Mouse (Mus musculus) forebrain, embryonic 12.5 days (tissue): Measurements from ENCODE around the gene Atp6v0b. TPM values are rescaled to one million over a fixed set of nuclear protein-coding genes. Genes with fewer than 3 reads are reported as not detected.
A peak's percentile ranks its signal among the peaks of the same experiment; 100 is the strongest.

Experiments
- ATAC-seq: fragments of 200-750 bp; cut with Nextera tagmentation; 2 replicates; pipeline ENCODE4 v1.8.0; 2017; ENCODE audit warnings: moderate TSS enrichment; ENCODE audit not compliant: low FRiP score
- H3K27ac ChIP-seq: fragments of 300-500 bp; sonication (generic); 2 replicates; pipeline ENCODE4 v1.5.1; 2016; ENCODE audit warnings: mild to moderate bottlenecking
- H3K27me3 ChIP-seq: fragments of 300-500 bp; sonication (generic); 2 replicates; pipeline ENCODE4 v1.6.1; 2016; ENCODE audit warnings: mild to moderate bottlenecking
- H3K36me3 ChIP-seq: fragments of 300-500 bp; sonication (generic); replicated peaks from 2 replicates; pipeline ENCODE4 v1.6.1; 2016; ENCODE audit warnings: mild to moderate bottlenecking
- H3K4me1 ChIP-seq: fragments of 300-500 bp; sonication (generic); 2 replicates; pipeline ENCODE4 v1.6.1; 2016
- H3K4me2 ChIP-seq: fragments of 300-500 bp; sonication (generic); 2 replicates; pipeline ENCODE4 v1.6.1; 2016; ENCODE audit warnings: mild to moderate bottlenecking, moderate library complexity
- H3K4me3 ChIP-seq: fragments of 300-500 bp; sonication (generic); replicated peaks from 2 replicates; pipeline ENCODE4 v1.5.1; 2016; ENCODE audit warnings: mild to moderate bottlenecking
- H3K9ac ChIP-seq: fragments of 300-500 bp; sonication (generic); 2 replicates; pipeline ENCODE4 v1.6.1; 2016; ENCODE audit warnings: mild to moderate bottlenecking
- H3K9me3 ChIP-seq: fragments of 300-500 bp; sonication (generic); 2 replicates; pipeline ENCODE4 v1.6.1; 2016
- WGBS: fragments of 180-500 bp; shearing (Covaris S2); methylation state at CpG from one replicate; pipeline ENCODE4 v1.1.7; 2016; 5-methylcytosine and 5-hydroxymethylcytosine counted together
- polyA plus RNA-seq: library from polyadenylated mRNA; unstranded; fragments of >200 nt; fragmentation: Nextera tagmentation; extraction: Ambion mirVana; gene quantifications from 2 replicates; pipeline ENCODE4 v1.2.1, GENCODE M21; 2016

Gene Atp6v0b
- polyA plus RNA-seq, 1 experiment from 2014 or later = 233 TPM

DNA sequence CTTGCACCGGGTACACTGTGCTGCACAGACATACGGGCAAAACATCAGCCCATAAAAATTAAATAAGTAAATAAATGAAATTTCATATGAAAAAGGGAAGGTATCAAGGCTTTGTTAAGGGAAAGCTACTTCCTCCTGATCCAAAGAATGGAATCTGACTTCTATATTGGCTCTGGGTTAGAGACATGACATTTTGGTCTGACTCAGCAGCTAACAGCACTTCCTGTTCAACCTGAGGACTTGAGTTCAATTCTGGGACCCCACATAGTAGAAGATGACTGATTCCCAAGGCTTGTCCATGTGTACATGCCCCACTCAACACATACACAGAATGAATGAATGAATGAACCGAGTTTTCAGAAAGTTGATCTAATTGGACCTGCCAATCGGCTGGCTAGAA is 30.7 kb upstream of the Atp6v0b start:
- H3K9ac ChIP-seq = no peak overlapping the region
- H3K27me3 ChIP-seq = peaks cover 2% of the 10 kb centered on the region; the same call in 1 of the 2 replicates
- H3K9me3 ChIP-seq = no peaks in the 10 kb centered on the region
- H3K4me3 ChIP-seq = no peak overlapping the region
- no peaks in the 10 kb centered on the region for H3K36me3 ChIP-seq
- no peak overlapping the region for H3K4me2 ChIP-seq
- no peak overlapping the region for H3K27ac ChIP-seq
- ATAC-seq = no peak
- H3K4me1 ChIP-seq = peaks cover 22% of the 10 kb centered on the region
- WGBS = 98% methylated on average over 4 of the region's 4 CpGs

DNA sequence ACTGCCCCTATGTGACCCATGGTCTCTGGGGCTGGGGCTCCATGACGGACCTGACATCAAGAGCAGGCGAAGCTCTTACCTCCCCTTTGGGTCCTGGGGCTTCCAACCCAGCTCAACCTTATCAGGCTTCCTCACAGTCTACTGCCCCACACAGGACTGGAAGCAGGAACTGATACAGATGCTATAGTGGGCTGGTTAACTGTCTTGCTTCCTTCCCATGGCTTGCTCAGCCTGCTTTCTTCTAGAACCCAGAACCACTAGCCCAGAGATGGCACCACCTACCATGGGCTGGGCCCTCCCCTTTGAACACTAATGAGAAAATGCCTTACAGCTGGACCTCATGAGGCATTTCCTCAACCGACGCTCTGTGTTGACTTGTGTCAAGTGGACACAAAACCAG is 30.3 kb upstream of the Atp6v0b start:
- H3K9me3 ChIP-seq = no peaks in the 10 kb centered on the region
- H3K4me3 ChIP-seq = no peak overlapping the region
- H3K27ac ChIP-seq = no peak overlapping the region
- no peak for ATAC-seq
- H3K4me1 ChIP-seq = peaks cover 26% of the 10 kb centered on the region
- H3K4me2 ChIP-seq = no peak overlapping the region
- no peaks in the 10 kb centered on the region for H3K36me3 ChIP-seq
- WGBS = 86% methylated on average over 4 of the region's 4 CpGs
- no peak overlapping the region for H3K9ac ChIP-seq
- H3K27me3 ChIP-seq = no peaks in the 10 kb centered on the region

DNA sequence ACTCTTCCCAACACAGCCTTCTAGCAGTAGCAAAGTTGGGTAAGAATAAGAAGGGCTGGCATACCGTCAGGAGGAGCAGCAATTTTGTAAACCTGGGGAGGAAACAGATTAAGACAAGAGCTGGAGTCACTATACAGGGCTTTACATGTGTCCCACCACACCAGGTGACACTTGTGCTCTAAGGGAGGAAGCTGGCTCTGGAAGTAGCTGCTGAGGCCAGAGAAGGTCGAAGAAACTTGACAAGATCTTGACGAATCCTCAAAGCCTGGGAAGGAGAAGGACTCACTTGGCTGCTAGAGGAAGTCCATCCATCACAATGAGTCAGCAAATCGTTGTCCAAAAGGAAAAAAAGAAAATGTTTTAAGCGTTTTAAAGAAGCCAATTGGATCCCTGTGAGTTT is 29.3 kb upstream of the Atp6v0b start:
- peak overlapping the region; percentile 100; the same call in 1 of the 2 replicates for H3K4me2 ChIP-seq
- no peaks in the 10 kb centered on the region for H3K9me3 ChIP-seq
- H3K4me1 ChIP-seq = peaks cover 35% of the 10 kb centered on the region
- H3K27me3 ChIP-seq = no peaks in the 10 kb centered on the region
- H3K4me3 ChIP-seq = no peak overlapping the region
- peaks cover 10% of the 10 kb centered on the region for H3K36me3 ChIP-seq
- 91% methylated on average over 5 of the region's 5 CpGs for WGBS
- ATAC-seq = no peak
- H3K27ac ChIP-seq = no peak overlapping the region
- H3K9ac ChIP-seq = no peak overlapping the region

- Histone ChIP-seq H3K36me3 (peaks cover 17% of the 10 kb centered on the region), H3K9me3 (no peaks in the 10 kb centered on the region), H3K4me2 (peak overlapping the region; percentile 100), H3K4me1 (peaks cover 40% of the 10 kb centered on the region), H3K9ac (peak overlapping the region; percentile 89), H3K27ac (no peak overlapping the region), H3K27me3 (no peaks in the 10 kb centered on the region), H3K4me3 (peak overlapping the region; percentile 78)
- 7% methylated on average over 19 of the region's 19 CpGs for WGBS
- ATAC-seq = no peak
These were observed 28.5 kb upstream of the Atp6v0b start for GRCm38 (mm10) chr4:117915489-117916105.

DNA sequence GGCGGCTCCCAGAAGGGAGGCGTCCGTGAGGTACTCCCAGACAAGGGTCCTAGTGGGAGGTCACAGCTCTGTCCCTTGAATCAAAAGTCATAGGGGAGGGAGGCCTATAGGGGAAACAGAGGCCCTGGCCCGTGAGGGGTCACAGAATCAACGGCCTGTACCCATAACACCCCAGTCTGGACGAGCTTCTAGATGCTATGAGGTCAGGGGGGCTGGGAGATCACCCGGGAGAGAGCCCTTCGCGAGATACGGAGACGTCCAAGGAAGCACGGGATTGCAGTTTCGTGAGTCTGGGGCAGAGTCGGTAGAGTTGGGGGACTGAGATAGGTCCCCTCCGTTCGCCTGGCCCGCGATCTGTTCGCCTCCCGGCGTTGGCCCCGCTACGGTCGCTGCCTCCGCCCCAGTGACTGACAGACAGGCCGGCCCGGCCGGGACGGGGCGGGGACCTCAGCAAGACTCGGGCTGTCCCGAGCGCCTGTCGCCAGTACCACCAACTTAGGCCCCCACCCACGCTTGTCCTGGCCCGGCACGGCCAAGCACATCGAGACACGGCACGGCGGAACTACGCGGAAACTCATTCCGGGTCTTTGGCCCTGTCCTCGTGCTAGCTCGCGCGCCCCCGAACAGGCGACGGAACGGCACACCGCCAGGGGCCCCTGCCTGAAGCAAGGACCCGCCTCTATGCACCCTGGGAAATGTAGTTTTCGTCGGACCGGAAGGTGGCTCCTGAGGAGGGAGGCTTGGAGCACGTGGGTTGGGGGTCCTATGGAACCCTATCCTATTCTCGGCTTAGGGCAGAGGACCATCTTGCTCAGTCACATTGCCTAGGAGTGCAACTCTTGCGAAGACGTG is 27.7 kb upstream of the Atp6v0b start, which contains the start of gene Ipo13:
TSS of gene Ipo13 (minus strand) at position 409 of the 852 bp plus-strand sequence.
- H3K4me2 ChIP-seq = peak within 1 kb of the TSS; percentile 100
- H3K36me3 ChIP-seq = peaks cover 24% of the 10 kb centered on the region
- H3K9me3 ChIP-seq = no peaks in the 10 kb centered on the region
- H3K27ac ChIP-seq = peak within 1 kb of the TSS; percentile 79
- ATAC-seq = peak; percentile 97
- under 1% methylated on average over 61 of the region's 61 CpGs for WGBS
- H3K4me3 ChIP-seq = peak within 1 kb of the TSS; percentile 78
- peak within 1 kb of the TSS; percentile 89 for H3K9ac ChIP-seq
- H3K4me1 ChIP-seq = peaks cover 47% of the 10 kb centered on the region
- no peaks in the 10 kb centered on the region for H3K27me3 ChIP-seq

GRCm38 (mm10) chr4:117914031-117914430 is 26.9 kb upstream of the Atp6v0b start:
- 19% methylated on average over 8 of the region's 8 CpGs for WGBS
- peak overlapping the region; percentile 89 for H3K9ac ChIP-seq
- H3K27ac ChIP-seq = no peak overlapping the region
- peak overlapping the region; percentile 100 for H3K4me2 ChIP-seq
- peaks cover 27% of the 10 kb centered on the region for H3K36me3 ChIP-seq
- peak overlapping the region; percentile 78 for H3K4me3 ChIP-seq
- no peaks in the 10 kb centered on the region for H3K9me3 ChIP-seq
- H3K27me3 ChIP-seq = no peaks in the 10 kb centered on the region
- ATAC-seq = no peak
- peaks cover 55% of the 10 kb centered on the region for H3K4me1 ChIP-seq

DNA sequence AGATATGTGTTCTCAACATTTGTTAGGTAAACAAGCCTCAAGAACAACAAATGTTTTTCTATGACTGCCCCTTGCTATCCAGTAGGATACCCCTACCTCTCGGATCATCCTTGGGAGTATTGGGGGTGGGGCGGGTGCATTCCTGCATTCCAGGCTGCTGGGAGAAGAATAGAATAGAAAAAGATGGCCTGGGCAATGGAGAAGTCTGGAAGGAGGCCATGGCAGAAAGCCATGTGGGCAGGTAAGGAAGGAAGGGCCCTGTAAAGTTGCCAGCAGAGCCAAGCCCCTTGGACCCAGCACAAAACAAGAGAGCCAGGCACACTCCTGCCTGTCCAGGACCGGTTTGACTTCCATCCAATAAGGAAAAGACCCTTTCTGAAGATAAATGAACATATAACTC is 26.3 kb upstream of the Atp6v0b start:
- Histone ChIP-seq H3K9me3 (no peaks in the 10 kb centered on the region), H3K27ac (no peak overlapping the region), H3K4me2 (peak overlapping the region; percentile 100), H3K9ac (peak overlapping the region; percentile 89), H3K4me1 (peaks cover 61% of the 10 kb centered on the region), H3K27me3 (no peaks in the 10 kb centered on the region), H3K4me3 (peak overlapping the region; percentile 78), H3K36me3 (peaks cover 27% of the 10 kb centered on the region)
- no peak for ATAC-seq
- WGBS = 65% methylated on average over 3 of the region's 3 CpGs

GRCm38 (mm10) chr4:117912685-117913273 is 25.6 kb upstream of the Atp6v0b start:
- H3K9me3 ChIP-seq = no peaks in the 10 kb centered on the region
- peak overlapping the region; percentile 78; the same call in 1 of the 2 replicates for H3K4me3 ChIP-seq
- 80% methylated on average over 7 of the region's 7 CpGs for WGBS
- no peak overlapping the region for H3K27ac ChIP-seq
- no peak for ATAC-seq
- H3K4me2 ChIP-seq = peak overlapping the region; percentile 100
- H3K4me1 ChIP-seq = peaks cover 67% of the 10 kb centered on the region
- no peaks in the 10 kb centered on the region for H3K27me3 ChIP-seq
- peaks cover 28% of the 10 kb centered on the region for H3K36me3 ChIP-seq
- H3K9ac ChIP-seq = peak overlapping the region; percentile 89; the same call in 1 of the 2 replicates

- H3K4me1 ChIP-seq = peaks cover 69% of the 10 kb centered on the region
- no peak overlapping the region for H3K4me2 ChIP-seq
- ATAC-seq = no peak
These were observed 25.0 kb upstream of the Atp6v0b start for GRCm38 (mm10) chr4:117912131-117912561.

GRCm38 (mm10) chr4:117908834-117909453 is 21.8 kb upstream of the Atp6v0b start:
- H3K9ac ChIP-seq = peak overlapping the region; percentile 14; the same call in 1 of the 2 replicates
- peaks cover 58% of the 10 kb centered on the region for H3K4me1 ChIP-seq
- H3K36me3 ChIP-seq = peaks cover 56% of the 10 kb centered on the region
- WGBS = 63% methylated on average over 8 of the region's 8 CpGs
- peak overlapping the region; percentile 87 for H3K27ac ChIP-seq
- H3K4me3 ChIP-seq = peak overlapping the region; percentile 6; the same call in 1 of the 2 replicates
- peak overlapping the region; percentile 45 for H3K4me2 ChIP-seq
- no peaks in the 10 kb centered on the region for H3K27me3 ChIP-seq
- no peaks in the 10 kb centered on the region for H3K9me3 ChIP-seq
- peak; percentile 90 for ATAC-seq

More at GRCm38 (mm10) chr4:117912131-117912561, 25.0 kb upstream of the Atp6v0b start:
- H3K27ac ChIP-seq = 0 out of 2 replicates have a peak overlapping the region, but pooled peaks have one; percentile 5
- WGBS = 96% methylated on average over 13 of the region's 13 CpGs
- H3K36me3 ChIP-seq = peaks cover 29% of the 10 kb centered on the region
- H3K9me3 ChIP-seq = no peaks in the 10 kb centered on the region
- no peak overlapping the region for H3K9ac ChIP-seq
- no peaks in the 10 kb centered on the region for H3K27me3 ChIP-seq
- no peak overlapping the region for H3K4me3 ChIP-seq

GRCm38 (mm10) chr4:117906196-117906595 is 19.1 kb upstream of the Atp6v0b start:
- Histone ChIP-seq H3K4me2 (no peak overlapping the region), H3K9ac (no peak overlapping the region), H3K4me1 (peaks cover 32% of the 10 kb centered on the region), H3K36me3 (peaks cover 72% of the 10 kb centered on the region), H3K27me3 (no peaks in the 10 kb centered on the region), H3K4me3 (no peak overlapping the region), H3K27ac (no peak overlapping the region), H3K9me3 (no peaks in the 10 kb centered on the region)
- no peak for ATAC-seq
- WGBS = 95% methylated on average over 3 of the region's 3 CpGs

GRCm38 (mm10) chr4:117904761-117905160 is 17.6 kb upstream of the Atp6v0b start:
- H3K9ac ChIP-seq = no peak overlapping the region
- WGBS = 91% methylated on average over 8 of the region's 8 CpGs
- H3K9me3 ChIP-seq = no peaks in the 10 kb centered on the region
- no peak overlapping the region for H3K4me2 ChIP-seq
- H3K27ac ChIP-seq = no peak overlapping the region
- no peak for ATAC-seq
- no peaks in the 10 kb centered on the region for H3K27me3 ChIP-seq
- peaks cover 21% of the 10 kb centered on the region for H3K4me1 ChIP-seq
- peaks cover 74% of the 10 kb centered on the region for H3K36me3 ChIP-seq
- no peak overlapping the region for H3K4me3 ChIP-seq
